Mouse (Mus musculus): ENCODE measurements around the gene Gm7876. TPM values are rescaled to one million over a fixed set of nuclear protein-coding genes. Genes with fewer than 3 reads are reported as not detected.
A peak's percentile ranks its signal among the peaks of the same experiment; 100 is the strongest.
"Not testable (repeated sequence)": the region's sequence is repeated elsewhere in the genome, so short reads cannot be mapped to it uniquely, and the experiment has no call there.

The Gm7876 gene
- polyA plus RNA-seq (2016; fragmentation: Nextera tagmentation; extraction: Ambion mirVana), result not detected in 2 replicates

DNA sequence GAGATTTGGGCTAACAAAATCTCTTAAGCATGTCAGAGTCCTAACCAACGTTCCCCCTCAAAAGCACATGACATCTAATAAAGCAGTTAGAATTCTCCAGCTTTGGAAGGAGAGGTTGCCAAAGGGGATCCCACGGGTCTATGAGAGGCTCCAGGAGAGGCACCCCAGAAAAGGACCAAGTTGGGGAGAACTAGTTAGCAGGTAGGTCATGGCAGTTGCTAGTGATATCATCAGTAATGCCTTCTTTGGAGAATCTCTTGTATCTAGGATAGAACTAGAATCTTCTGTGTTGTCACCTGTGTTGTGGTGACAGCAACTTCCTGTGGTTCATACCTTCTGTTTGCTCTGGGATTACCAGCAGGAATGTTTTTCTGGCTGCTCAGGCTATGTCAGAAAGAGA is at the start of gene Gm7876:
TSS of gene Gm7876 (plus strand) at position 301 of the 400 bp plus-strand sequence.
- H3K27me3 ChIP-seq (ENCODE audit: poor library complexity, severe bottlenecking); H3K36me3 ChIP-seq (replicated peaks); H3K4me1 ChIP-seq; H3K9me3 ChIP-seq; H3K27ac ChIP-seq; H3K4me3 ChIP-seq; DNase-seq (ENCODE audit: extremely low spot score, low spot score): not testable (repeated sequence)
- whole genome bisulfite sequencing, result 79% methylated on average over 1 of the region's 2 CpGs

DNA sequence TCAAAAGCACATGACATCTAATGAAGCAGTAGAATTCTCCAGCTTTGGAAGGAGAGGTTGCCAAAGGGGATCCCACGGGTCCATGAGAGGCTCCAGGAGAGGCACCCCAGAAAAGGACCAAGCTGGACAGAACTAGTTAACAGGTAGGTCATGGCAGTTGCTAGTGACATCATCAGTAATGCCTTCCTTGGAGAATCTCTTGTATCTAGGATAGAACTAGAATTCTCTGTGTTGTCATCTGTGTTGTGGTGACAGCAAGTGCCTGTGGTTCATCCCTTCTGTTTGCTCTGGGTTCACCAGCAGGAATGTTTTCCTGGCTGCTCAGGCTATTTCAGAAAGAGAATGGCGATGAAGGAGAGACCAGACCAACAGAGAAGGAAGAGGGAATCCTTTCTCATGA is 45.1 kb upstream of the Gm7876 start, which contains the start of gene Gm3239:
TSS of gene Gm3239 (plus strand) at position 301 of the 400 bp plus-strand sequence.
- DNase-seq (ENCODE audit: extremely low spot score, low spot score), result not testable (repeated sequence)
- no CpG with 5 or more reads among the region's 2 CpGs for WGBS

DNA sequence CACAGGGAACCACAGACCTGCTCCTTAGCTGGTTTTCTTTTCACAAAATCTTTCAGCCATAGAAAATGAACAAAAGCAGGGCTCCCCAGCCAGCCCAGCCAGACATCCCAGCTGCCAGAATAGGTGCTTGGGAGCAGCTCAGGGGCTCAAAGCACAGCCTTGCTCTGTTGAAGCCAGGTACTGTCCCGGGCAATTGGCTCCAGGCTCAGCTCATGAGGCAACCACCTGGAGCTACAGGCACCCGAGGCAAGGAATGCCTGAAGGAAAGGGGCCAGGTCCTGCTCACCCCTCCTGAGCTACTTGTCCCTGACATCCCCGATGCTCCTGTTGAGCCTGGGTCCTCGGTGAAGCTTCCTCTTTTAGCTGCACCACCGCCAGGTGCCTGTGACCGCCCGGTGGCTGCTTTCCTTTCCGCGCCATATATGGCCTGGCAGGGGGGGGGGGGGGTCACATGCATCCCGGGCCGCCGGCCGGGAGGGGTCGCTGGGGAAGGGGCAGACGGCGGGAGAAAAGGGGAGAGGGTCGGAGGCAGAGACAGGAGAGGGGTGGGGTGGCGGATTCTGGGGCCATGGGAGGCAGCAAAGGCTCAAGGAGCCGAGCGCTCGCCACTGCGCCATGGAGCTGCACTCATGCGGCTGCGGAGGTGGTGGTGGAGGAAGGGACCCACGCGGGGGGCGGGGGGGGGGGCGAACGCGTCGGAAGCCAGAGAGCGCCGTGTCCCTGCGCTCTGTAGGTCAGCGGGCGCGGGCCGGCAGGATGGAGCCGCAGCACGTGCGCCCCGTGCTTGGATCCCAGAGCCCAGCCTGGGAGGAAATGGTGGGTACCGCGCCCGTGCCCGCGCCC is 17.2 kb downstream of the Gm7876 start, which contains the start of gene Gm3252:
TSS of gene Gm3252 (plus strand) at position 738 of the 843 bp plus-strand sequence.
- peak; percentile 11 for DNase-seq (ENCODE audit: extremely low spot score, low spot score)
- H3K36me3 ChIP-seq (replicated peaks); H3K27me3 ChIP-seq (ENCODE audit: poor library complexity, severe bottlenecking); H3K9me3 ChIP-seq; H3K4me1 ChIP-seq: not testable (repeated sequence)
- 2% methylated on average over 11 of the region's 47 CpGs for WGBS
- peak within 1 kb of the TSS; percentile 42 for H3K4me3 ChIP-seq
- peak within 1 kb of the TSS; percentile 62; the same call in 1 of the 2 replicates for H3K27ac ChIP-seq

More for the DNA sequence above, 45.1 kb upstream of the Gm7876 start, which contains the start of gene Gm3239:
- not testable (repeated sequence) for H3K27ac ChIP-seq; H3K27me3 ChIP-seq (ENCODE audit: poor library complexity, severe bottlenecking); H3K9me3 ChIP-seq; H3K36me3 ChIP-seq (replicated peaks); H3K4me1 ChIP-seq; H3K4me3 ChIP-seq

Other genes starting within 250 kb of the Gm7876 start
- gene Gm3182, start 227.5 kb upstream of the Gm7876 start, polyA plus RNA-seq (2016; fragmentation: Nextera tagmentation; extraction: Ambion mirVana), result not detected in 2 replicates
- gene Gm3047, start 153.8 kb upstream of the Gm7876 start, polyA plus RNA-seq (2016; fragmentation: Nextera tagmentation; extraction: Ambion mirVana), result not detected in 2 replicates
- not detected in 2 replicates for gene Gm8159, start 76.9 kb upstream of the Gm7876 start, polyA plus RNA-seq (2016; fragmentation: Nextera tagmentation; extraction: Ambion mirVana)
- not detected in 2 replicates for gene Gm3239, start 45.0 kb upstream of the Gm7876 start, polyA plus RNA-seq (2016; fragmentation: Nextera tagmentation; extraction: Ambion mirVana)
- gene Gm3252, start 17.5 kb downstream of the Gm7876 start, polyA plus RNA-seq (2016; fragmentation: Nextera tagmentation; extraction: Ambion mirVana), result 0.64 and 0.79 TPM in 2 replicates
- gene Gm9602, start 67.1 kb downstream of the Gm7876 start, polyA plus RNA-seq (2016; fragmentation: Nextera tagmentation; extraction: Ambion mirVana), result not detected in 2 replicates
- not detected in 2 replicates for gene Gm3269, start 128.9 kb downstream of the Gm7876 start, polyA plus RNA-seq (2016; fragmentation: Nextera tagmentation; extraction: Ambion mirVana)
- 0.33 and 0.76 TPM in 2 replicates for gene Gm3264, start 146.3 kb downstream of the Gm7876 start, polyA plus RNA-seq (2016; fragmentation: Nextera tagmentation; extraction: Ambion mirVana)
- gene Gm3278, start 183.2 kb downstream of the Gm7876 start, polyA plus RNA-seq (2016; fragmentation: Nextera tagmentation; extraction: Ambion mirVana), result not detected in 2 replicates

All from forebrain, embryonic 10.5 days (tissue).